Mouse (Mus musculus) thymus, adult 2 months (tissue): ENCODE measurements around the gene Lgals1.

ENCODE experiments used
- CTCF ChIP-seq: fragments of 200-500 bp; IDR thresholded peaks from 2 replicates; pipeline ENCODE4 v1.5.1; 2012; ENCODE audit warnings: mild to moderate bottlenecking, control low read depth, low read length, moderate library complexity, borderline replicate concordance; ENCODE audit not compliant: control insufficient read depth, poor library complexity, insufficient read depth; ENCODE audit errors: extremely low read depth
- POLR2A ChIP-seq: fragments of 200-500 bp; IDR thresholded peaks from 2 replicates; pipeline ENCODE4 v1.6.1; 2012; ENCODE audit warnings: mild to moderate bottlenecking, low read length, control low read depth, moderate library complexity; ENCODE audit not compliant: control insufficient read depth, poor library complexity, insufficient read depth; ENCODE audit errors: extremely low read depth

DNA sequence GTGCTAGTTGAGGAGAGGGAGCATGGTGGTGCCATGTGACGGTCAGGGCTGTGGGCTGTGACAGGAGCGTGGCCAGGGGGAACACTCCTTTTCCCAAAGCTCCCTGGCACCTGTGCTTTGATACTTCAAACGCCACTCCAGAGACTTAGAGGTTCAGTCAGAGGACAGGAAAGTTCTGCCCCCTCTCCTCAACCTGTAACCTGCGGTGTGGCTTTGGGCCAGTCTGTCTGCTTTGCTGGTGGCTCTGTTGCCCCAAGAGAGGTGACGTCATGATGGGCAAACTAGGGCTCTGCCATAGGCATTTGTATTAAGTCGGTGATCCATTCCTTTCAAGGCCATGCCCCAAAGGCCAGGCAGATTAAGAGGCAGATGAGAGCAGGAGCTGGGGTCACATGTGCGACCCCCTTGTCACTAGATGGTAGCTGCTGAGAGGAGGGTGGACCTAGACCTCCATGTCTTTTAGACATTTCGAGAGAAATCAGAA lies 51.2 kb downstream of the Lgals1 start:
- TF ChIP-seq CTCF (no peak), POLR2A (no peak)
